In the genomic region with DNA sequence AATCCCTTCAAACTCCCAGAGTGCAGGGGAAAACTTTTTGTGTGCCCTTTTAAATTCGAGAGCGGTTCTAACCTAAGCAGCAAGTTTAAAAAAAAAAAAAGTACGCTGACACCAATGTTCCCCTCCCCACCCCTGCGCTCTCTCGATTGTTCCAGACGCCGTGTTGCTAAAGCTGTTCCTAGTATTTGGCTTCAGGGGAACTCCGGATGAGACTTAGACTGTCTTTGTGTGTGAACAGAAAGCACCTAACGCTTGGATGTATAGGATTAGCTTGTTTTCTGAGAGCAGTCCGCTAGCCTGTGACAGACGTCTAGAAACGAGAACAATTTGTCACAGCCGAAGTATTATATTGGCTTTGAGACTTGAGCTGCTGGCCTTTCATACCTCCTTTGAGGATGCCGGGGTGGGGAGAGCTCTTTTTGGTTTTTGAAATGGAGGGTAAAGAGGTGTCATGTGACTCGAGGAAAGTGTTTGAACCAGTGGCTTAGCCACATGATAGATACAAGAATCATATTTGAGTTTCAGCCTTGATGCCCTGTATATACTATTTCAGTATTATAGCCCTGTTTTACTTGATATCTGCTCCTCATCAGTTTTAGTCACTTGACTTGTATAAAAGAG, we compare ENCODE assay signal across 8 mouse cellular contexts. TPM values are rescaled to one million over a fixed set of nuclear protein-coding genes. Genes with fewer than 3 reads are reported as not detected.
DNase-seq lines count a peak whose midpoint lies in the region; ATAC-seq lines count a peak whose summit lies in the region.

No protein-coding gene starts in this region.

- WGBS in forebrain, embryonic 15.5 days: under 1% methylated on average over 15 of the region's 15 CpGs
- 4% methylated on average over 15 of the region's 15 CpGs for WGBS in limb, embryonic 15.5 days

- H3K4me2 ChIP-seq in forebrain, embryonic 15.5 days (replicated peaks): peak overlapping the region; percentile 74
- peak overlapping the region; percentile 79 for H3K4me2 ChIP-seq in limb, embryonic 15.5 days

- peaks cover 16% of the 10 kb centered on the region for H3K4me1 ChIP-seq in forebrain, embryonic 15.5 days
- H3K4me1 ChIP-seq in limb, embryonic 15.5 days: peaks cover 7% of the 10 kb centered on the region

- no peaks in the 10 kb centered on the region for H3K36me3 ChIP-seq in forebrain, embryonic 15.5 days
- H3K36me3 ChIP-seq in limb, embryonic 15.5 days: peaks cover under 1% of the 10 kb centered on the region; the same call in 1 of the 2 replicates

- ATAC-seq in forebrain, embryonic 15.5 days (replicated peaks): no peak
- ATAC-seq in limb, embryonic 15.5 days (ENCODE audit: insufficient number of reproducible peaks, low FRiP score, low TSS enrichment, low read depth): no peak

- H3K9ac ChIP-seq in forebrain, embryonic 15.5 days (replicated peaks): peak overlapping the region; percentile 82
- peak overlapping the region; percentile 73; the same call in 1 of the 2 replicates for H3K9ac ChIP-seq in limb, embryonic 15.5 days

- peaks cover 4% of the 10 kb centered on the region; the same call in 1 of the 2 replicates for H3K27me3 ChIP-seq in forebrain, embryonic 15.5 days
- H3K27me3 ChIP-seq in limb, embryonic 15.5 days: no peaks in the 10 kb centered on the region

- DNase-seq in kidney, adult 18-20 months: peak; percentile 15
- no peak for DNase-seq in kidney, postnatal 14 days
- DNase-seq in ZHBTc4 (ENCODE audit: low read depth, low spot score): peak; percentile 45
- DNase-seq in naive thymus-derived CD4-positive, alpha-beta T cell, adult 2 months (ENCODE audit: low read depth): peak; percentile 57
- DNase-seq in layer of hippocampus, postnatal 25 days (ENCODE audit: extremely low spot score in 1 of 2, low spot score in 1 of 2): no peak
- DNase-seq in cerebellum, adult 9-11 months: no peak

- H3K4me3 ChIP-seq in forebrain, embryonic 15.5 days: peak overlapping the region; percentile 85
- peak overlapping the region; percentile 70 for H3K4me3 ChIP-seq in limb, embryonic 15.5 days

- H3K27ac ChIP-seq in forebrain, embryonic 15.5 days (replicated peaks): no peak overlapping the region
- no peak overlapping the region for H3K27ac ChIP-seq in limb, embryonic 15.5 days

- no peaks in the 10 kb centered on the region for H3K9me3 ChIP-seq in forebrain, embryonic 15.5 days
- no peaks in the 10 kb centered on the region for H3K9me3 ChIP-seq in limb, embryonic 15.5 days

RNA-seq across cellular contexts. Expression of gene Traf6, which starts 1.0 kb away (rescaled TPM):
- 10.3 and 11.2 TPM in 2 replicates for polyA plus RNA-seq in forebrain, embryonic 15.5 days (2015; fragmentation: Nextera tagmentation; extraction: Ambion mirVana)
- 10.3 and 10.5 TPM in 2 replicates for polyA plus RNA-seq in limb, embryonic 15.5 days (2015; fragmentation: Nextera tagmentation; extraction: Ambion mirVana)
- 10 to 100 TPM; 14.0 to 14.7 TPM for total RNA-seq in layer of hippocampus, postnatal 25 days (2021)

RNA-seq across cellular contexts. Expression of gene B230118H07Rik, which starts 29.9 kb away (rescaled TPM):
- polyA plus RNA-seq in forebrain, embryonic 15.5 days (2015; fragmentation: Nextera tagmentation; extraction: Ambion mirVana): 48.7 and 52.2 TPM in 2 replicates
- 45.6 and 49.7 TPM in 2 replicates for polyA plus RNA-seq in limb, embryonic 15.5 days (2015; fragmentation: Nextera tagmentation; extraction: Ambion mirVana)
- 10 to 100 TPM; 30.7 to 33.0 TPM for total RNA-seq in layer of hippocampus, postnatal 25 days (2021)

RNA-seq across cellular contexts. Expression of gene Rag1, which starts 30.0 kb away (rescaled TPM):
- 0.06 and 0.14 TPM in 2 replicates for polyA plus RNA-seq in forebrain, embryonic 15.5 days (2015; fragmentation: Nextera tagmentation; extraction: Ambion mirVana)
- 0.05 TPM in 2 replicates for polyA plus RNA-seq in limb, embryonic 15.5 days (2015; fragmentation: Nextera tagmentation; extraction: Ambion mirVana)
- under 1 TPM; 0.16 to 0.22 TPM for total RNA-seq in layer of hippocampus, postnatal 25 days (2021)

RNA-seq across cellular contexts. Expression of gene Rag2, which starts 54.8 kb away (rescaled TPM):
- polyA plus RNA-seq in forebrain, embryonic 15.5 days (2015; fragmentation: Nextera tagmentation; extraction: Ambion mirVana): not detected in 2 replicates
- polyA plus RNA-seq in limb, embryonic 15.5 days (2015; fragmentation: Nextera tagmentation; extraction: Ambion mirVana): not detected in 2 replicates
- total RNA-seq in layer of hippocampus, postnatal 25 days (2021): not detected

Comparison
In these comparisons a context has a peak if more than half of its experiments do, and no peak if none do; other contexts are left out.
1. DNase-seq: peak in kidney, adult 18-20 months (single experiment), ZHBTc4 (single experiment) and naive thymus-derived CD4-positive, alpha-beta T cell, adult 2 months (single experiment); none in kidney, postnatal 14 days (single experiment), layer of hippocampus, postnatal 25 days (0 of 2) and cerebellum, adult 9-11 months (single experiment).